Mouse (Mus musculus) neural tube, embryonic 11.5 days (tissue): ENCODE data around the gene Cyp2j8. TPM values are rescaled to one million over a fixed set of nuclear protein-coding genes. Genes with fewer than 3 reads are reported as not detected.
"Not testable (repeated sequence)": the region's sequence is repeated elsewhere in the genome, so short reads cannot be mapped to it uniquely, and the experiment has no call there.

ENCODE experiments used
- ATAC-seq: fragments of 200-750 bp; cut with Nextera tagmentation; 2 replicates; pipeline ENCODE4 v1.8.0; 2017; ENCODE audit warnings: moderate number of reproducible peaks, mild to moderate bottlenecking, moderate TSS enrichment, moderate library complexity; ENCODE audit not compliant: insufficient read depth, low FRiP score, low TSS enrichment
- DNase-seq: peaks from one replicate; pipeline ENCODE4 v3.0.0-alpha.2; 2015; ENCODE audit warnings: low spot score
- H3K27ac ChIP-seq: fragments of 300-500 bp; sonication (generic); 2 replicates; pipeline ENCODE4 v1.5.1; 2014; ENCODE audit warnings: low read depth, mild to moderate bottlenecking, low read length
- H3K27me3 ChIP-seq: fragments of 300-500 bp; sonication (generic); 2 replicates; pipeline ENCODE4 v1.6.1; 2014; ENCODE audit warnings: mild to moderate bottlenecking, low read length, mixed read lengths; ENCODE audit not compliant: control insufficient read depth, insufficient read depth
- H3K36me3 ChIP-seq: fragments of 300-500 bp; sonication (generic); 2 replicates; pipeline ENCODE4 v1.6.1; 2014; ENCODE audit warnings: mild to moderate bottlenecking, low read length, moderate library complexity, mixed read lengths; ENCODE audit not compliant: control insufficient read depth, insufficient read depth
- H3K4me1 ChIP-seq: fragments of 300-500 bp; sonication (generic); 2 replicates; pipeline ENCODE4 v1.6.1; 2014; ENCODE audit warnings: low read length, mixed read lengths; ENCODE audit not compliant: control insufficient read depth, insufficient read depth
- H3K4me2 ChIP-seq: fragments of 300-500 bp; sonication (generic); 2 replicates; pipeline ENCODE4 v1.6.1; 2014; ENCODE audit warnings: low read depth, mild to moderate bottlenecking, moderate library complexity
- H3K4me3 ChIP-seq: fragments of 300-500 bp; sonication (generic); 2 replicates; pipeline ENCODE4 v1.5.1; 2014; ENCODE audit warnings: low read depth, low read length
- H3K9ac ChIP-seq: fragments of 300-500 bp; sonication (generic); 2 replicates; pipeline ENCODE4 v1.6.1; 2014; ENCODE audit warnings: mild to moderate bottlenecking, low read length
- H3K9me3 ChIP-seq: fragments of 300-500 bp; sonication (generic); 2 replicates; pipeline ENCODE4 v1.6.1; 2016; ENCODE audit warnings: low read length; ENCODE audit not compliant: control insufficient read depth
- WGBS: fragments of 180-500 bp; shearing (Covaris S2); extraction: QIAGEN DNeasy Blood & Tissue Kit; methylation state at CpG from one replicate; pipeline ENCODE4 v1.1.7; 2014; 5-methylcytosine and 5-hydroxymethylcytosine counted together
- polyA plus RNA-seq: library from polyadenylated mRNA; unstranded; fragments of >200 nt; fragmentation: Nextera tagmentation; extraction: Ambion mirVana; gene quantifications from 2 replicates; pipeline ENCODE4 v1.2.1, GENCODE M21; 2014

Cyp2j8 gene
- not detected in 2 replicates for polyA plus RNA-seq

DNA sequence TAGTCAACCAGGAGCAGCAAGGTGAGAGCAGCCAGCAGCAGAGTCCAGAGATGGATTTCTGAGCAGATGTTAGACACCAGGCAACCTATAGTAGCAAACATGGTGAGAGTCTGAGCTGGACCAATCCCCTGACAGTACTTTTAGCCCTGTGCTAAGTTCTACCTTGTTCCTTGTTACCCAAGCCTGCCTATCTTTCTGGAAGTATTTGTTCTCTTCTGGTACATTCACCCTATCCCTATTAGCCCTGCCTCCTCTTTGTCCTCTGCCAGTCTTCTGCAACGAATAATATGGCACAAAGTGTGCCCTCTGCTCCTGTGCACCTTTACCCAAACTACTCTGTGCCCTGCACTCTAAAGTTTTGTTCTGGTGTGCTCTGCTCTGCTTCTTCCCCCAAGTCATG, at the start of gene Cyp2j8:
Gene Cyp2j8 (minus strand): TSS at position 101 of the 400 bp plus-strand sequence.
- no peak for ATAC-seq
- H3K9me3 ChIP-seq: no peaks in the 10 kb centered on the region

DNA sequence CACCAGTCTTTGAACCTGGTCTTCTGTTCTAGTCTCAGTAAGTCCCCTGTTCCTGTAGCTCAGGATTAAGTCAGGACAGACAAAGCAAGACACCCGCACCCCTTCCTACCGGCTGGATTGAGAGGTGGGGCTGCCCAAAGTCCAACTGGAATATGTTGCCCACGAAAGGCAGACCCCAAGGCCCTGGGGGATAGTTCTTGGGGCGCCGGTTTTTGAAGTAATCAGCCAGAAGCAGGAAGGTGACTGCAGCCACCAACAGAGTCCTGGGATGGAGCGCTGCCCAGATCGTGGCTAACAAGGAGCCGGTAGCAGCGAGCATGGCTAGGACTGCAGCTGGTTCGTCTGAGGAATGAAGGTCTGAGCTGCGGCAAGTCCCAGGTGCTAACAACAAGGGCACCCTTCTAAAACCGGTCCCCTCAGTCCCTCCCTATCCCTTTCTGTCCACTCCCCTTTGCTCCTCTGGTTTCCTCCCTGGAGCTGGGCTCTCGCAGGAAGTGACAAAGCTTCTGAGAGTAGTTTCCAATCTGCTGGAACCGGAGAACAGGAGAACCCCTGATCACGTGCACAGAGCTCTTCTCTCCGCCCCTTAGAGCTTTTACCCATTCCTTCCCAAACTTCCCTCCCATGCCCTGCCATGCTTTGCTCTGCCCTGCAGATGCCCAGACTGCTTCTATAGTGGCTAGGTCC, 46.1 kb upstream of the Cyp2j8 start, which contains the start of gene Cyp2j6:
Gene Cyp2j6 (minus strand): TSS at position 529 of the 687 bp plus-strand sequence.
- Histone ChIP-seq H3K27me3 (no peaks in the 10 kb centered on the region), H3K4me3 (peak within 1 kb of the TSS; percentile 44), H3K4me1 (no peaks in the 10 kb centered on the region), H3K9me3 (no peaks in the 10 kb centered on the region), H3K9ac (peak within 1 kb of the TSS; percentile 77), H3K36me3 (no peaks in the 10 kb centered on the region), H3K4me2 (peak within 1 kb of the TSS; percentile 65), H3K27ac (no peak within 1 kb of the TSS)
- ATAC-seq: peak; percentile 81
- WGBS: 5% methylated on average over 16 of the region's 16 CpGs
- peak; percentile 54 for DNase-seq

More for the DNA sequence above, at the start of gene Cyp2j8:
- no peaks in the 10 kb centered on the region for H3K27me3 ChIP-seq
- H3K4me1 ChIP-seq: no peaks in the 10 kb centered on the region
- H3K4me2 ChIP-seq: no peak within 1 kb of the TSS
- no peak within 1 kb of the TSS for H3K4me3 ChIP-seq
- no peak within 1 kb of the TSS for H3K27ac ChIP-seq
- no peak within 1 kb of the TSS for H3K9ac ChIP-seq
- no peaks in the 10 kb centered on the region for H3K36me3 ChIP-seq
- DNase-seq: no peak
- WGBS: 81% methylated on average over 1 of the region's 1 CpGs

DNA sequence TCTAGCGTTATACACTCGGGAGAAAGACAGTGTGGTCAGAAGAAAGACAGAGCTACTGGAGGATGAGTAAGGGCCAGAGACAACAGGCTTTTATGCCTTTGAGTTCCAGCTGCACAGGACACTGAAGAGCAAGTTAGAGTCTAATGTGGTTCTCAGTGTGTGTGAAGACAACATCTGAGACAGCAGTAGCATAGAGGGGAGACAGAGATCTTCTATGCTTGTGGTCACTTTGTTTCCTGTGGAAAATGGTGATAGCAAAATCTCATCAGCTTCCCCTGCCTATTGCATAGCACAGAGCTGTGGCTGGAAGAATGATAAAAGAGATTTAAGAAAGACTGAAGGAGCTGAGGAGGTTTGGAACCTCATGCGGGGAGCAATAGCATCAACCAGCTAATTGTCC, 44.4 kb upstream of the Cyp2j8 start:
- WGBS: 89% methylated on average over 3 of the region's 3 CpGs
- no peaks in the 10 kb centered on the region for H3K27me3 ChIP-seq
- H3K36me3 ChIP-seq: no peaks in the 10 kb centered on the region
- ATAC-seq (no peak), DNase-seq (no peak)
- H3K4me2 ChIP-seq: no peak overlapping the region
- H3K4me1 ChIP-seq: no peaks in the 10 kb centered on the region
- no peak overlapping the region for H3K4me3 ChIP-seq
- H3K9me3 ChIP-seq: no peaks in the 10 kb centered on the region
- no peak overlapping the region for H3K9ac ChIP-seq
- H3K27ac ChIP-seq: no peak overlapping the region

DNA sequence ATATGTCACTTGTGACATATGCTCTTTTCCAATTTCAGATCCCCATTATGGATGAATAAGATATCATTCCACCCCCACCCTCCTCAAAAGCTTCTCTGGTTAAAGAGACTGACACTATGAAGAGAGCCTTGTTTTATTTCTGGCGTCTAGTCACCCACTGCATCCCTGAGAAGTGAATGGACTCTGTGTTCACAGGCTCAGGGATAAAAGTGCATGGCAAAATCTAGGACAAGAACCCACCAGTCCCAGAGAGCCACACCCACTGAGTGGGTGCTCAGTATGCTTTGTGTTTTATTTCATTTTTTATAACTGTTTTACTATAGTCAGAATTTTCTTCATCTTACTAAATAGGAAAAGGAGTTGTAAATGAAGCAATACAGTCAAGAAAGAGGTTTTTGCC, 38.8 kb upstream of the Cyp2j8 start:
- WGBS: 72% methylated on average over 1 of the region's 1 CpGs
- H3K4me2 ChIP-seq: no peak overlapping the region

GRCm38 (mm10) chr4:96525772-96526171, 18.6 kb upstream of the Cyp2j8 start:
- ATAC-seq: no peak
- no peak overlapping the region for H3K27ac ChIP-seq
- H3K4me1 ChIP-seq: no peaks in the 10 kb centered on the region
- no peaks in the 10 kb centered on the region for H3K36me3 ChIP-seq
- no peak for DNase-seq
- no peak overlapping the region for H3K4me3 ChIP-seq
- 35% methylated on average over 1 of the region's 1 CpGs for WGBS
- H3K9ac ChIP-seq: no peak overlapping the region
- no peaks in the 10 kb centered on the region for H3K27me3 ChIP-seq
- no peak overlapping the region for H3K4me2 ChIP-seq
- no peaks in the 10 kb centered on the region for H3K9me3 ChIP-seq

More for the DNA sequence above, 38.8 kb upstream of the Cyp2j8 start:
- H3K9me3 ChIP-seq: no peaks in the 10 kb centered on the region
- no peaks in the 10 kb centered on the region for H3K36me3 ChIP-seq
- ATAC-seq (no peak), DNase-seq (no peak)
- no peak overlapping the region for H3K4me3 ChIP-seq
- H3K4me1 ChIP-seq: no peaks in the 10 kb centered on the region
- no peak overlapping the region for H3K27ac ChIP-seq
- H3K9ac ChIP-seq: no peak overlapping the region
- H3K27me3 ChIP-seq: no peaks in the 10 kb centered on the region

- Histone ChIP-seq H3K36me3 (no peaks in the 10 kb centered on the region), H3K4me2 (no peak overlapping the region), H3K4me1 (no peaks in the 10 kb centered on the region), H3K9me3 (no peaks in the 10 kb centered on the region), H3K9ac (no peak overlapping the region), H3K27ac (no peak overlapping the region), H3K4me3 (no peak overlapping the region), H3K27me3 (no peaks in the 10 kb centered on the region)
- DNase-seq (no peak), ATAC-seq (no peak)
- WGBS: 78% methylated on average over 2 of the region's 2 CpGs
These were observed 15.1 kb upstream of the Cyp2j8 start for GRCm38 (mm10) chr4:96522256-96522655.

DNA sequence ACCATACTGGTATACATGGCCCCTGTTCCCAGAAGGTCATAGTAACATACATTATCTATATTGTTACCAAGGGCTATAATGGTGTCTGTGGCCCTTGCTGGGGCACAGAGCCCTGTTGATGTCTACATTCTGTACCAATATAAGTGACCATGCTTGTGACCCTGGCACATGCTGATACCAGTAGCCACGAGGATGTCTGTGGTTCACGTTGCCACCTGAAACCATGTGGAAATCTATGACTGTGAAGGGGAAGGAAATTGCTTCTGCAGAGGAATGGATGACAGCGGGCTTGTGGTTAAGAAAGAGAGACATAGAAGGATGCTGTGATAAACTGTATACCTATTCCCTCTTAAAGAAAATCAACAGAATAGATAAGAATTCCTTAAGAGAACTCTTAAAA, 2.9 kb upstream of the Cyp2j8 start:
- H3K4me1 ChIP-seq: no peaks in the 10 kb centered on the region
- WGBS: 91% methylated on average over 3 of the region's 3 CpGs

DNA sequence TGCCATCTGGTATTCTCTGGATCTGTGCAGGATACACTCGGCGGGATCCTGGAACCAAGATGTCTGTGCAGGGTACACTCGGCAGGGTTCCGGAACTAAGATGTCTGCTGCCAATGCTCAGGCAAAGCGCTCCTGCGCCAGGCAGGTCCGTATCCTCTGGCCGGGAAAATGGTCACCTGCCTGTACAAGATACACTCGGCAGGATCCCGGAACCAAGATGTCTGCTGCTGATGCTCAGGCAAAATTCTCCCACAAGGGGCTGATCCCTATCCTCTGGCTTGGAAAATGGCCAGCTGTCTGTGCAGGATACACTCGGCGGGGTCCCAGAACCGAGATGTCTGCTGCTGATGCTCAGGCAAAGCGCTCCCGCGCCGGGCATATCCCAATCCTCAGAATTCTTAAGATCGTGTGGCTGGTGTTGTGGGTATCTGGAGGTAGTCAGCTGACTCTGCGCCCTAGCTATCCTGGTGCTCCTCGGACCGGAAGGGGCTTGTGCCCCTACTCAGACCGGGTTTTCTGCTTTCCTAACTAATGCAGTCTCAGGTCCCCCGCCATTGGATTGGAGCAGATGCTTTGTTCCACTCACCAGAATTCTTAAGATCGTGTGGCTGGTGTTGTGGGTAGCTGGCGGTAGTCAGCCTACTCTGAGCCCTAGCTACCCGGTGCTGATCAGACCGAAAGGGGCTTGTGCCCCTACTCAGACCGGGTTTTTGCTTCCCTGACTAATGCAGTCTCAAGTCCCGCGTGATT, 43.7 kb downstream of the Cyp2j8 start:
- H3K36me3 ChIP-seq: not testable (repeated sequence)
- WGBS: 86% methylated on average over 30 of the region's 30 CpGs

More for the DNA sequence above, 2.9 kb upstream of the Cyp2j8 start:
- ATAC-seq: no peak
- no peak for DNase-seq
- Histone ChIP-seq H3K4me2 (no peak overlapping the region), H3K4me3 (no peak overlapping the region), H3K27ac (no peak overlapping the region), H3K9ac (no peak overlapping the region), H3K9me3 (no peaks in the 10 kb centered on the region), H3K36me3 (no peaks in the 10 kb centered on the region), H3K27me3 (no peaks in the 10 kb centered on the region)

More for the DNA sequence above, 43.7 kb downstream of the Cyp2j8 start:
- H3K4me1 ChIP-seq, H3K4me3 ChIP-seq, H3K4me2 ChIP-seq, ATAC-seq, H3K9me3 ChIP-seq, DNase-seq, H3K27me3 ChIP-seq, H3K27ac ChIP-seq, H3K9ac ChIP-seq: not testable (repeated sequence)
